Mouse (Mus musculus) adrenal gland, postnatal 25 days (tissue): ENCODE results near the gene Slc31a1. TPM values are rescaled to one million over a fixed set of nuclear protein-coding genes. Genes with fewer than 3 reads are reported as not detected.

Experiments
- DNase-seq: peaks from one replicate; pipeline ENCODE4 v3.0.0; 2021; ENCODE audit warnings: mixed read lengths
- long read RNA-seq: library from polyadenylated mRNA; stranded (forward); transcript quantifications from one replicate; pipeline ENCODE4 v2.0.0, GENCODE M21; 2021
- total RNA-seq: library from RNA; stranded (reverse); gene quantifications from 2 replicates; pipeline ENCODE4 v1.2.3, GENCODE M21; 2021

Gene Slc31a1
- 50.7 and 51.4 TPM in 2 replicates for total RNA-seq
- long read RNA-seq, transcript Slc31a1-201 (5 exons, 3,718 nt): major isoform, 172 of 196 reads
- long read RNA-seq, partial matches to known transcripts: 4 of 196 reads
- long read RNA-seq, other reads (novel, unspliced or antisense): 20 of 196 reads

GRCm38 (mm10) chr4:62360088-62360804 is at the start of gene Slc31a1, which contains the start of gene Fkbp15:
TSS of gene Slc31a1 (plus strand) at chr4:62360727.
TSS of gene Fkbp15 (minus strand) at chr4:62360548.
- DNase-seq: peak; percentile 93

GRCm38 (mm10) chr4:62312821-62313220 is 47.7 kb upstream of the Slc31a1 start:
- DNase-seq: no peak

GRCm38 (mm10) chr4:62313641-62314211 is 46.8 kb upstream of the Slc31a1 start:
- DNase-seq: no peak

GRCm38 (mm10) chr4:62314516-62314915 is 46.0 kb upstream of the Slc31a1 start:
- no peak for DNase-seq

- DNase-seq: no peak
Observed at GRCm38 (mm10) chr4:62316456-62316855, 44.1 kb upstream of the Slc31a1 start.

- DNase-seq: no peak
Observed at GRCm38 (mm10) chr4:62318294-62318693, 42.2 kb upstream of the Slc31a1 start.

GRCm38 (mm10) chr4:62322684-62323083 is 37.8 kb upstream of the Slc31a1 start:
- DNase-seq: no peak

GRCm38 (mm10) chr4:62326111-62326510 is 34.4 kb upstream of the Slc31a1 start:
- no peak for DNase-seq

GRCm38 (mm10) chr4:62328941-62329660 is 31.4 kb upstream of the Slc31a1 start:
- DNase-seq: no peak

- no peak for DNase-seq
Observed at GRCm38 (mm10) chr4:62331977-62332376, 28.6 kb upstream of the Slc31a1 start.

GRCm38 (mm10) chr4:62338536-62338935 is 22.0 kb upstream of the Slc31a1 start:
- DNase-seq: no peak

- no peak for DNase-seq
Observed at GRCm38 (mm10) chr4:62344000-62344399, 16.5 kb upstream of the Slc31a1 start.

GRCm38 (mm10) chr4:62345827-62346226 is 14.7 kb upstream of the Slc31a1 start:
- DNase-seq: no peak

GRCm38 (mm10) chr4:62347605-62348328 is 12.8 kb upstream of the Slc31a1 start:
- DNase-seq: no peak

GRCm38 (mm10) chr4:62348329-62348705 is 12.2 kb upstream of the Slc31a1 start:
- DNase-seq: no peak

GRCm38 (mm10) chr4:62349371-62349770 is 11.2 kb upstream of the Slc31a1 start:
- no peak for DNase-seq

GRCm38 (mm10) chr4:62357631-62358148 is 2.8 kb upstream of the Slc31a1 start:
- DNase-seq: no peak

GRCm38 (mm10) chr4:62359256-62359775 is 1.2 kb upstream of the Slc31a1 start:
- no peak for DNase-seq

- DNase-seq: no peak
Observed at GRCm38 (mm10) chr4:62360805-62361455, 403 bp downstream of the Slc31a1 start.

- DNase-seq: no peak
Observed at GRCm38 (mm10) chr4:62361571-62361970, 1.0 kb downstream of the Slc31a1 start.

- DNase-seq: no peak
Observed at GRCm38 (mm10) chr4:62361997-62362396, 1.5 kb downstream of the Slc31a1 start.
